Mouse (Mus musculus) lung, embryonic 15.5 days (tissue): ENCODE measurements around the gene Olfr462. TPM values are rescaled to one million over a fixed set of nuclear protein-coding genes. Genes with fewer than 3 reads are reported as not detected.

Experiments
- ATAC-seq: fragments of 200-750 bp; cut with Nextera tagmentation; 2 replicates; pipeline ENCODE4 v1.8.0; 2017; ENCODE audit warnings: moderate number of reproducible peaks, borderline replicate concordance; ENCODE audit not compliant: low FRiP score, low TSS enrichment; ENCODE audit errors: extremely low read depth
- H3K27ac ChIP-seq: fragments of 300-500 bp; sonication (generic); 2 replicates; pipeline ENCODE4 v1.5.1; 2015; ENCODE audit warnings: moderate library complexity, mild to moderate bottlenecking, inconsistent platforms
- H3K27me3 ChIP-seq: fragments of 300-500 bp; sonication (generic); 2 replicates; pipeline ENCODE4 v1.6.1; 2015; ENCODE audit warnings: inconsistent platforms
- H3K36me3 ChIP-seq: fragments of 300-500 bp; sonication (generic); 2 replicates; pipeline ENCODE4 v1.6.1; 2015; ENCODE audit warnings: inconsistent platforms
- H3K4me1 ChIP-seq: fragments of 300-500 bp; sonication (generic); 2 replicates; pipeline ENCODE4 v1.6.1; 2015; ENCODE audit warnings: inconsistent platforms
- H3K4me2 ChIP-seq: fragments of 300-500 bp; sonication (generic); 2 replicates; pipeline ENCODE4 v1.6.1; 2015; ENCODE audit warnings: inconsistent platforms, mild to moderate bottlenecking, moderate library complexity
- H3K4me3 ChIP-seq: fragments of 300-500 bp; sonication (generic); 2 replicates; pipeline ENCODE4 v1.5.1; 2015; ENCODE audit warnings: mild to moderate bottlenecking, inconsistent platforms
- H3K9ac ChIP-seq: fragments of 300-500 bp; sonication (generic); 2 replicates; pipeline ENCODE4 v1.6.1; 2015; ENCODE audit warnings: inconsistent platforms
- H3K9me3 ChIP-seq: fragments of 300-500 bp; sonication (generic); 2 replicates; pipeline ENCODE4 v1.6.1; 2016; ENCODE audit warnings: inconsistent platforms
- WGBS: fragments of 180-500 bp; shearing (Covaris S2); methylation state at CpG from one replicate; pipeline ENCODE4 v1.1.7; 2015; 5-methylcytosine and 5-hydroxymethylcytosine counted together
- polyA plus RNA-seq: library from polyadenylated mRNA; unstranded; fragments of >200 nt; fragmentation: Nextera tagmentation; extraction: Ambion mirVana; gene quantifications from 2 replicates; pipeline ENCODE4 v1.2.1, GENCODE M21; 2015

The Olfr462 gene
- not detected in 2 replicates for polyA plus RNA-seq

- WGBS = 84% methylated on average over 6 of the region's 6 CpGs
- no peaks in the 10 kb centered on the region for H3K36me3 ChIP-seq
- H3K9me3 ChIP-seq = no peaks in the 10 kb centered on the region
- ATAC-seq = no peak
- no peak within 1 kb of the TSS for H3K27ac ChIP-seq
- H3K4me1 ChIP-seq = no peaks in the 10 kb centered on the region
- H3K9ac ChIP-seq = no peak within 1 kb of the TSS
- no peaks in the 10 kb centered on the region for H3K27me3 ChIP-seq
- no peak within 1 kb of the TSS for H3K4me2 ChIP-seq
- no peak within 1 kb of the TSS for H3K4me3 ChIP-seq
These were observed at the start of gene Olfr462 for GRCm38 (mm10) chr11:87892168-87892567. Gene Olfr462 (minus strand): TSS chr11:87892268.

GRCm38 (mm10) chr11:87935467-87935866, 43.4 kb upstream of the Olfr462 start:
- H3K9ac ChIP-seq = no peak overlapping the region
- H3K4me1 ChIP-seq = no peaks in the 10 kb centered on the region
- no peaks in the 10 kb centered on the region for H3K36me3 ChIP-seq
- H3K9me3 ChIP-seq = no peaks in the 10 kb centered on the region
- no peak overlapping the region for H3K4me3 ChIP-seq
- no peak overlapping the region for H3K27ac ChIP-seq
- no peak overlapping the region for H3K4me2 ChIP-seq
- 61% methylated on average over 3 of the region's 3 CpGs for WGBS
- no peak for ATAC-seq
- no peaks in the 10 kb centered on the region for H3K27me3 ChIP-seq

GRCm38 (mm10) chr11:87933731-87934130, 41.7 kb upstream of the Olfr462 start:
- Histone ChIP-seq H3K4me3 (no peak overlapping the region), H3K36me3 (no peaks in the 10 kb centered on the region), H3K9ac (no peak overlapping the region), H3K4me1 (no peaks in the 10 kb centered on the region), H3K27ac (no peak overlapping the region), H3K27me3 (no peaks in the 10 kb centered on the region), H3K4me2 (no peak overlapping the region), H3K9me3 (no peaks in the 10 kb centered on the region)
- ATAC-seq = no peak
- WGBS = 68% methylated on average over 2 of the region's 2 CpGs

GRCm38 (mm10) chr11:87930348-87930747, 38.3 kb upstream of the Olfr462 start:
- WGBS = 61% methylated on average over 2 of the region's 2 CpGs
- Histone ChIP-seq H3K4me3 (no peak overlapping the region), H3K4me1 (no peaks in the 10 kb centered on the region), H3K9me3 (no peaks in the 10 kb centered on the region), H3K9ac (no peak overlapping the region), H3K36me3 (no peaks in the 10 kb centered on the region), H3K27me3 (no peaks in the 10 kb centered on the region), H3K4me2 (no peak overlapping the region), H3K27ac (no peak overlapping the region)
- no peak for ATAC-seq

- no peaks in the 10 kb centered on the region for H3K36me3 ChIP-seq
- no peak for ATAC-seq
- H3K27me3 ChIP-seq = no peaks in the 10 kb centered on the region
- no peak within 1 kb of the TSS for H3K4me3 ChIP-seq
- no peaks in the 10 kb centered on the region for H3K4me1 ChIP-seq
- H3K9me3 ChIP-seq = no peaks in the 10 kb centered on the region
- no peak within 1 kb of the TSS for H3K27ac ChIP-seq
- H3K4me2 ChIP-seq = no peak within 1 kb of the TSS
- WGBS = 32% methylated on average over 5 of the region's 5 CpGs
- H3K9ac ChIP-seq = no peak within 1 kb of the TSS
These were observed 28.9 kb upstream of the Olfr462 start, which contains the start of gene Olfr464 for GRCm38 (mm10) chr11:87920966-87921365. Gene Olfr464 (minus strand): TSS chr11:87920967.

- 61% methylated on average over 2 of the region's 2 CpGs for WGBS
- Histone ChIP-seq H3K27ac (no peak overlapping the region), H3K4me2 (no peak overlapping the region), H3K4me1 (no peaks in the 10 kb centered on the region), H3K27me3 (no peaks in the 10 kb centered on the region), H3K9me3 (no peaks in the 10 kb centered on the region), H3K36me3 (no peaks in the 10 kb centered on the region), H3K4me3 (no peak overlapping the region), H3K9ac (no peak overlapping the region)
- no peak for ATAC-seq
These were observed 28.2 kb upstream of the Olfr462 start for GRCm38 (mm10) chr11:87920301-87920700.

- 71% methylated on average over 1 of the region's 1 CpGs for WGBS
- no peak overlapping the region for H3K4me2 ChIP-seq
These were observed 23.9 kb upstream of the Olfr462 start for GRCm38 (mm10) chr11:87916005-87916404.

GRCm38 (mm10) chr11:87904331-87904730, 12.3 kb upstream of the Olfr462 start:
- H3K27ac ChIP-seq = no peak overlapping the region
- no peak overlapping the region for H3K9ac ChIP-seq
- H3K9me3 ChIP-seq = no peaks in the 10 kb centered on the region
- 60% methylated on average over 3 of the region's 3 CpGs for WGBS
- no peaks in the 10 kb centered on the region for H3K4me1 ChIP-seq
- no peak overlapping the region for H3K4me2 ChIP-seq
- no peak for ATAC-seq
- no peak overlapping the region for H3K4me3 ChIP-seq
- H3K27me3 ChIP-seq = no peaks in the 10 kb centered on the region
- no peaks in the 10 kb centered on the region for H3K36me3 ChIP-seq

More at GRCm38 (mm10) chr11:87916005-87916404, 23.9 kb upstream of the Olfr462 start:
- Histone ChIP-seq H3K36me3 (no peaks in the 10 kb centered on the region), H3K9me3 (no peaks in the 10 kb centered on the region), H3K9ac (no peak overlapping the region), H3K27ac (no peak overlapping the region), H3K4me1 (no peaks in the 10 kb centered on the region), H3K27me3 (no peaks in the 10 kb centered on the region), H3K4me3 (no peak overlapping the region)
- ATAC-seq = no peak

- Histone ChIP-seq H3K9ac (no peak within 1 kb of the TSS), H3K4me3 (no peak within 1 kb of the TSS), H3K27ac (no peak within 1 kb of the TSS), H3K4me2 (no peak within 1 kb of the TSS), H3K9me3 (no peaks in the 10 kb centered on the region), H3K36me3 (no peaks in the 10 kb centered on the region), H3K4me1 (no peaks in the 10 kb centered on the region), H3K27me3 (no peaks in the 10 kb centered on the region)
- ATAC-seq = no peak
These were observed 5.2 kb upstream of the Olfr462 start, which contains the start of gene Olfr463 for GRCm38 (mm10) chr11:87897287-87897686. Gene Olfr463 (minus strand): TSS chr11:87897387.

GRCm38 (mm10) chr11:87884856-87885255, 7.2 kb downstream of the Olfr462 start:
- Histone ChIP-seq H3K4me3 (no peak overlapping the region), H3K36me3 (no peaks in the 10 kb centered on the region), H3K4me1 (no peaks in the 10 kb centered on the region), H3K27ac (no peak overlapping the region), H3K9me3 (no peaks in the 10 kb centered on the region), H3K27me3 (no peaks in the 10 kb centered on the region), H3K9ac (no peak overlapping the region), H3K4me2 (no peak overlapping the region)
- ATAC-seq = no peak
- 76% methylated on average over 5 of the region's 5 CpGs for WGBS

- H3K9ac ChIP-seq = no peak overlapping the region
These were observed 8.6 kb downstream of the Olfr462 start for GRCm38 (mm10) chr11:87883493-87883892.

GRCm38 (mm10) chr11:87881714-87882113, 10.4 kb downstream of the Olfr462 start:
- H3K27me3 ChIP-seq = no peaks in the 10 kb centered on the region
- no peak overlapping the region for H3K9ac ChIP-seq
- no peak overlapping the region for H3K4me2 ChIP-seq
- WGBS = 45% methylated on average over 4 of the region's 4 CpGs
- no peaks in the 10 kb centered on the region for H3K36me3 ChIP-seq
- no peak overlapping the region for H3K27ac ChIP-seq
- H3K4me1 ChIP-seq = no peaks in the 10 kb centered on the region
- H3K4me3 ChIP-seq = no peak overlapping the region
- no peak for ATAC-seq
- no peaks in the 10 kb centered on the region for H3K9me3 ChIP-seq

More at GRCm38 (mm10) chr11:87883493-87883892, 8.6 kb downstream of the Olfr462 start:
- no peak overlapping the region for H3K4me2 ChIP-seq
- no peak overlapping the region for H3K27ac ChIP-seq
- H3K4me1 ChIP-seq = no peaks in the 10 kb centered on the region
- ATAC-seq = no peak
- H3K9me3 ChIP-seq = no peaks in the 10 kb centered on the region
- H3K4me3 ChIP-seq = no peak overlapping the region
- WGBS = 46% methylated on average over 5 of the region's 5 CpGs
- no peaks in the 10 kb centered on the region for H3K36me3 ChIP-seq
- H3K27me3 ChIP-seq = no peaks in the 10 kb centered on the region

GRCm38 (mm10) chr11:87879826-87880225, 12.2 kb downstream of the Olfr462 start:
- Histone ChIP-seq H3K9me3 (no peaks in the 10 kb centered on the region), H3K27ac (no peak overlapping the region), H3K4me2 (no peak overlapping the region), H3K4me1 (no peaks in the 10 kb centered on the region), H3K36me3 (no peaks in the 10 kb centered on the region), H3K27me3 (no peaks in the 10 kb centered on the region), H3K9ac (no peak overlapping the region), H3K4me3 (no peak overlapping the region)
- ATAC-seq = no peak
- WGBS = 62% methylated on average over 9 of the region's 9 CpGs
